Mouse (Mus musculus) spleen, postnatal 4 days (tissue): ENCODE results near the gene Ift140.

ENCODE experiments used
- DNase-seq, 2 experiments: peaks; one replicate each; pipeline ENCODE4 v3.0.0; 2022; ENCODE audit warnings: low spot score in 2 of 2

Gene Ift140

GRCm38 (mm10) chr17:25015655-25016291, at the start of gene Ift140, which contains the start of gene Cramp1l:
TSS of gene Ift140 (plus strand) at chr17:25016085.
TSS of gene Cramp1l (minus strand) at chr17:25015788.
- peak; percentile 98 for DNase-seq

GRCm38 (mm10) chr17:24987221-24987620, 28.7 kb upstream of the Ift140 start:
- no peak for DNase-seq

- DNase-seq, result no peak
These were observed 21.2 kb upstream of the Ift140 start for GRCm38 (mm10) chr17:24994721-24995120.

- no peak for DNase-seq
These were observed 10.8 kb upstream of the Ift140 start for GRCm38 (mm10) chr17:25005102-25005501.

- DNase-seq, result no peak
These were observed 8.4 kb upstream of the Ift140 start for GRCm38 (mm10) chr17:25007480-25007879.

GRCm38 (mm10) chr17:25013606-25014501, 2.0 kb upstream of the Ift140 start:
- DNase-seq, result peak; percentile 55 to 80

GRCm38 (mm10) chr17:25014841-25015570, 879 bp upstream of the Ift140 start:
- DNase-seq, result peak; percentile 50 to 80

GRCm38 (mm10) chr17:25016292-25017132, 627 bp downstream of the Ift140 start:
- DNase-seq, result peak; percentile 75 to 89

GRCm38 (mm10) chr17:25036183-25036582, 20.3 kb downstream of the Ift140 start:
- no peak for DNase-seq

GRCm38 (mm10) chr17:25044879-25045278, 29.0 kb downstream of the Ift140 start:
- no peak for DNase-seq

GRCm38 (mm10) chr17:25045281-25045680, 29.4 kb downstream of the Ift140 start:
- no peak for DNase-seq

GRCm38 (mm10) chr17:25047143-25047542, 31.3 kb downstream of the Ift140 start:
- DNase-seq, result peak in 1 of 2 experiments; percentile 30

- DNase-seq, result no peak
These were observed 37.4 kb downstream of the Ift140 start for GRCm38 (mm10) chr17:25053274-25053673.

GRCm38 (mm10) chr17:25057041-25057440, 41.2 kb downstream of the Ift140 start:
- DNase-seq, result no peak

GRCm38 (mm10) chr17:25063261-25063660, 47.4 kb downstream of the Ift140 start:
- DNase-seq, result no peak

- DNase-seq, result peak; percentile 48 to 71
These were observed 48.0 kb downstream of the Ift140 start for GRCm38 (mm10) chr17:25063872-25064271.

- no peak for DNase-seq
These were observed 48.5 kb downstream of the Ift140 start for GRCm38 (mm10) chr17:25064351-25064750.

- DNase-seq, result no peak
These were observed 49.3 kb downstream of the Ift140 start for GRCm38 (mm10) chr17:25065189-25065588.

GRCm38 (mm10) chr17:25066595-25066994, 50.7 kb downstream of the Ift140 start:
- DNase-seq, result no peak

- DNase-seq, result no peak
These were observed 51.6 kb downstream of the Ift140 start for GRCm38 (mm10) chr17:25067442-25067851.

- no peak for DNase-seq
These were observed 52.8 kb downstream of the Ift140 start for GRCm38 (mm10) chr17:25068690-25069089.
